Mouse (Mus musculus) liver, embryonic 14.5 days (tissue): ENCODE data around the gene Gm4787. TPM values are rescaled to one million over a fixed set of nuclear protein-coding genes. Genes with fewer than 3 reads are reported as not detected.
A peak's percentile ranks its signal among the peaks of the same experiment; 100 is the strongest.

Experiments used
- ATAC-seq: fragments of 200-750 bp; cut with Nextera tagmentation; 2 replicates; pipeline ENCODE4 v1.8.0; 2017; ENCODE audit warnings: moderate number of reproducible peaks, mild to moderate bottlenecking, moderate library complexity; ENCODE audit not compliant: insufficient read depth
- DNase-seq, 3 experiments: peaks; one replicate each; pipeline ENCODE4 v3.0.0-alpha.2; 2012 to 2013; ENCODE audit warnings: low read depth in 3 of 3, low spot score in 3 of 3
- H3K27ac ChIP-seq: fragments of 300-500 bp; sonication (generic); 2 replicates; pipeline ENCODE4 v1.5.1; 2014; ENCODE audit warnings: moderate library complexity, mild to moderate bottlenecking, control low read depth, inconsistent platforms
- H3K27me3 ChIP-seq: fragments of 300-500 bp; sonication (generic); 2 replicates; pipeline ENCODE4 v1.6.1; 2014; ENCODE audit warnings: mild to moderate bottlenecking, low read length, moderate library complexity; ENCODE audit not compliant: control insufficient read depth, insufficient read depth
- H3K36me3 ChIP-seq: fragments of 300-500 bp; sonication (generic); replicated peaks from 2 replicates; pipeline ENCODE4 v1.6.1; 2014; ENCODE audit warnings: low read depth; ENCODE audit not compliant: control insufficient read depth, insufficient read depth
- H3K4me1 ChIP-seq, 2 experiments: fragments of 200-500 bp in 1 of 2; fragments of 300-500 bp in 1 of 2; sonication (generic) in 1 of 2; replicated peaks; 2 replicates each; pipeline ENCODE4 v1.6.1; 2012 to 2014; ENCODE audit warnings: antibody characterized with exemption in 1 of 2, inconsistent platforms in 1 of 2, low read length in 1 of 2; ENCODE audit not compliant: control insufficient read depth in 2 of 2, insufficient read depth in 2 of 2
- H3K4me2 ChIP-seq: fragments of 300-500 bp; sonication (generic); 2 replicates; pipeline ENCODE4 v1.6.1; 2014; ENCODE audit warnings: low read depth, mild to moderate bottlenecking, control low read depth, moderate library complexity
- H3K4me3 ChIP-seq, 2 experiments: fragments of 200-500 bp in 1 of 2; fragments of 300-500 bp in 1 of 2; sonication (generic) in 1 of 2; 2 replicates each; pipeline ENCODE4 v1.5.1; 2012 to 2014; ENCODE audit warnings: low read depth in 2 of 2, low read length in 2 of 2, mild to moderate bottlenecking in 2 of 2, control low read depth in 1 of 2, inconsistent platforms in 1 of 2, moderate library complexity in 1 of 2; ENCODE audit not compliant: insufficient read depth in 1 of 2
- H3K9ac ChIP-seq: fragments of 300-500 bp; sonication (generic); replicated peaks from 2 replicates; pipeline ENCODE4 v1.6.1; 2014; ENCODE audit warnings: mild to moderate bottlenecking, control low read depth, moderate library complexity
- H3K9me3 ChIP-seq: fragments of 300-500 bp; sonication (generic); 2 replicates; pipeline ENCODE4 v1.6.1; 2016; ENCODE audit warnings: low read length, mixed read lengths; ENCODE audit not compliant: control insufficient read depth
- CTCF ChIP-seq: IDR thresholded peaks from 2 replicates; pipeline ENCODE4 v1.5.1; 2016; ENCODE audit warnings: antibody characterized with exemption, low read depth, control low read depth
- EP300 ChIP-seq: IDR thresholded peaks from 2 replicates; pipeline ENCODE4 v1.6.1; 2016; ENCODE audit warnings: antibody characterized with exemption, low read depth
- WGBS: fragments of 180-500 bp; shearing (Covaris S2); extraction: QIAGEN DNeasy Blood & Tissue Kit; methylation state at CpG from one replicate; pipeline ENCODE4 v1.1.7; 2014; ENCODE audit not compliant: insufficient replicate concordance; 5-methylcytosine and 5-hydroxymethylcytosine counted together
- polyA plus RNA-seq, 2 experiments: library from polyadenylated mRNA; depleted of rRNA in 1 of 2; stranded (reverse) in 1 of 2; unstranded in 1 of 2; fragments of >200 nt; fragmentation: Nextera tagmentation in 1 of 2; extraction: Ambion mirVana in 1 of 2; gene quantifications; 2 replicates each; pipeline versions ENCODE4 v1.2.1 to v1.2.3; 2012 to 2014

Gm4787 gene
- polyA plus RNA-seq, 2 experiments = 0.06 to 0.21 TPM

DNA sequence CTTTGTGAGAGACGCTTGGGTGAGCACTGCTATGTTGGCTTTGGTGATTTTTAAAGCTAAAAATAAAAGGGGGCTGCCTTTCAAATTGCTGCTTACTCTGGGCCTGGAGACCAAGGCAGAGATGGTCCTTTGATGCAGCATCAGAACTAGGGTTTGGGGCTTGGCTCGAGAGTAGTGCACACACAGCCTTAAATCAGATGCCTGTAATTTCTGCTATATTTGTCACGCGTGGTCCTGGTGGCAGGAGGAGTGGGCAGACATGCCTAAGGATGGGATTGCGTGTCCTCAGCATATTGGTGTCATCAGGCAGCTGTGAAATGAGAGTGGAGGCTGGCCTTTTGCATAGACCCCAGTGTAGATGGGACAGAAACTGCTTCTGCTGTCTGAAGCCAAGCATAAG is 45.4 kb downstream of the Gm4787 start:
- TF ChIP-seq EP300 = no peak
- TF ChIP-seq CTCF = no peak
- no peak overlapping the region for H3K9ac ChIP-seq
- no peak for ATAC-seq
- no peak overlapping the region for H3K4me3 ChIP-seq
- no peaks in the 10 kb centered on the region for H3K36me3 ChIP-seq
- no peak for DNase-seq
- H3K27ac ChIP-seq = no peak overlapping the region
- no peak overlapping the region for H3K4me2 ChIP-seq
- 49% methylated on average over 5 of the region's 5 CpGs for WGBS
- H3K9me3 ChIP-seq = no peaks in the 10 kb centered on the region
- H3K4me1 ChIP-seq = no peaks in the 10 kb centered on the region
- peaks cover 28% of the 10 kb centered on the region for H3K27me3 ChIP-seq

DNA sequence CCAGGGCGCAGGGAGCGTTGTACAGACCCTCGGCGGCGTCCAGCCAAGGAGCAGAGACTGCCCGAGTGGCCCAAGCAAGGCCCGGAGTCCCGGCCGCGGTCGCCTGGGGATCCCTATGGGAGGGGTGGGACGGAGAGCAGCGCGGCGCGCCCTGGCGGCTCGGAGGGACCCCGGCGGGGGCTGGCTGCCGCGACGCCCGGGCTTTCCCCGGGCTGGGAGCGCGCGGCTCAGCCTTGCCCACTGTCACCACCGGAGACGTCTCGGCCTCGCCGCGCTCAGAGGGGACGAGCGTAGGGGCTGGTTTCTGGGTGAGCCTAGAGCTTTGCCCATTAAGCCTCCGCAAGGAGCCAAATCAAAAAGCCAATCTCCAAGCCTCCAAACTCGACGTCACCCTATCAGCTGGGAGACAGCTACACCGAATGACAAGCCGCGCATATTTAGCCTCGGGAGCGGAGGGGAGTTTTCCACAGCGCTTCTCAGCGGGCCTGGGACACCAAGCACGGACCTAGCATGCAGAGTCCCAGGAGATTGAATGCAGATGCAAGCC is 46.3 kb downstream of the Gm4787 start, which contains the start of gene Slc8a3:
Gene Slc8a3 (minus strand): TSS at position 306 of the 547 bp plus-strand sequence.
- no peak for ATAC-seq
- DNase-seq = no peak
- H3K4me2 ChIP-seq = peak within 1 kb of the TSS; percentile 62
- peak within 1 kb of the TSS; percentile 41 for H3K4me3 ChIP-seq
- TF ChIP-seq CTCF = no peak
- no peak for TF ChIP-seq EP300
- no peaks in the 10 kb centered on the region for H3K4me1 ChIP-seq
- no peaks in the 10 kb centered on the region for H3K36me3 ChIP-seq
- under 1% methylated on average over 47 of the region's 47 CpGs for WGBS
- H3K9me3 ChIP-seq = no peaks in the 10 kb centered on the region
- H3K9ac ChIP-seq = no peak within 1 kb of the TSS
- H3K27ac ChIP-seq = no peak within 1 kb of the TSS
- peaks cover 28% of the 10 kb centered on the region for H3K27me3 ChIP-seq

DNA sequence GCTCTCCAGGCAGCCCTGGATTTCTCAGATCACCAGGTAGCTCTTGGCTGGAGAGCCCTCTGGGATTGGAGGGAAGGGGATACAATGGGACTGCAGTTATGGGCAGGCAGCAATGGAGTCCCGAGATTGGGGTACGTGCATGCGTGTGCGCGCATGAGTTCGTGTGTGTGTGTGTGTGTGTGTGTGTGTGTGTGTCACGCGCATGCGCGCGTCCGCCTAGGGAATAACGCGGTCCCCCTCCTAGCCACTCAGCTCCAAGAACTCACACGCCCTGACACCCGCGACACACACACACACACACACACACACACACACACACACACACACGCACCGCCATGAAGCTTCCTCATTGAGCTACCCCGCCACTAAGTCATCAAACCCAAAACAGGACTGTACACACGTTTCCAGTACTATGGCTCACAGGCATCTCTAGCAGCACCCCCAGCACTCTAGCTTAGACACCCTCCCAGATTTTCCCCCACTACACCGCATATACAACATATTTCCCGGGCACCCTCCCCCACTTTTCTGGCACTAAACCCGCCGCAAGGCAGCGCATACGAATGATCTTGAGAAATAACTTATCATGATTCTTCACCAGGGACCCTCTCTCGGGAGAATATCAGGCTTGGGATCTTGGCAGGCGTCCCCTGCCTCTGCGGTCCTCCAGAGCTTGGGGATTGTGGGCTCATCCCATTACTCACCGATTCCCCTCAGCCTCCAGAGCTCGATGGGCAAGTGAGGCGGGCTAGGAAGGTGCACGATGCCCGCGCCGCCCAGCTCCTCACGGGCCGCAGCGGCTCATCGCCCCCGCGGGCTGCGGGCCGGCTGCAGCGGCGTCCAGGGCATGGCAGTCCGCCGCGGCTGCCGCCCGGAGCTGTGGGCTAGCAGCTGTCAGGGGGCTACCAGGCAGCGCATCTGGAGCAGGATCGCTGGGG is 47.1 kb downstream of the Gm4787 start:
- Histone ChIP-seq H3K4me1 (no peaks in the 10 kb centered on the region), H3K4me2 (peak overlapping the region; percentile 62), H3K27me3 (peaks cover 28% of the 10 kb centered on the region), H3K4me3 (peak overlapping the region; percentile 41), H3K36me3 (no peaks in the 10 kb centered on the region), H3K27ac (no peak overlapping the region), H3K9ac (no peak overlapping the region), H3K9me3 (no peaks in the 10 kb centered on the region)
- TF ChIP-seq CTCF (no peak), EP300 (no peak)
- ATAC-seq = no peak
- WGBS = 3% methylated on average over 54 of the region's 54 CpGs
- no peak for DNase-seq

DNA sequence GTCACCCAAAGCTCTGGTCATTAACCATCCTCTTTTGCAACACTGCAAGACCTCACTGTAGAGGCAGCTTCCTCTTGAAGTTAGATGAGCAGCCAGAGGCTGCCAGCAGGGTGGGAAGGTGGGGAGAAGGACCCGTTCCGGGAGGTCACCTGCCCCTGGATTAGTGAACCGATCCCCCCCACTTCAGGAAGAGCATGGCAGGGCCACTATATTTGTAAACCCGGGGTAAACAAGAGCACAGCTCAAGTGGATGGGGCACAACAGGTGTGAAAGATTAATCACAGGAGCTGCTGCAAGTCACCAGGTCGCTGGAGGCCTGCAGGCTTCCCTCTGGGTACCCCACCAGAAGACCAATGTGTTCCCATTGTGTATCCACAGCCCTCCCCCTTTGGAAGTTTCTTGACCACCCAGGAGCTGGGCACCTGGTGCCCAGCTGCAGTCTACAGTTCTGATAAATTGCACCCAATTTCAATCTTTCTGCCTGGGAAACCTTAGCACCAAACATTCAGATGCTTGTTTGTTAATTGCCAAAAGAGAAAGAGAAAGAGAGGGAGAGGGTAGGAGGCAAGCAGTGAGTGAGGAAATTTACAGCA is 48.1 kb downstream of the Gm4787 start:
- WGBS = 28% methylated on average over 5 of the region's 5 CpGs
- Histone ChIP-seq H3K27ac (no peak overlapping the region), H3K9ac (no peak overlapping the region), H3K27me3 (peaks cover 28% of the 10 kb centered on the region), H3K36me3 (no peaks in the 10 kb centered on the region), H3K9me3 (no peaks in the 10 kb centered on the region), H3K4me3 (no peak overlapping the region), H3K4me1 (no peaks in the 10 kb centered on the region), H3K4me2 (no peak overlapping the region)
- TF ChIP-seq CTCF = no peak
- TF ChIP-seq EP300 = no peak
- no peak for DNase-seq
- no peak for ATAC-seq

Other genes starting within 250 kb of the Gm4787 start
- 0.02 and 0.11 TPM in 2 replicates for gene Slc8a3, start 46.3 kb downstream of the Gm4787 start, polyA plus RNA-seq (2012; rRNA removed)
- not detected in 2 replicates for gene Slc8a3, start 46.3 kb downstream of the Gm4787 start, polyA plus RNA-seq (2014; fragmentation: Nextera tagmentation; extraction: Ambion mirVana)
- gene Adam4, start 42.5 kb upstream of the Gm4787 start, polyA plus RNA-seq (2012; rRNA removed) = 0.14 and 0.31 TPM in 2 replicates
- 0.05 and 0.08 TPM in 2 replicates for gene Adam4, start 42.5 kb upstream of the Gm4787 start, polyA plus RNA-seq (2014; fragmentation: Nextera tagmentation; extraction: Ambion mirVana)
- gene Cox16, start 105.7 kb upstream of the Gm4787 start, polyA plus RNA-seq (2012; rRNA removed) = 21.1 and 36.3 TPM in 2 replicates
- 77.3 and 84.2 TPM in 2 replicates for gene Cox16, start 105.7 kb upstream of the Gm4787 start, polyA plus RNA-seq (2014; fragmentation: Nextera tagmentation; extraction: Ambion mirVana)
- 3.9 and 4.8 TPM in 2 replicates for gene Gm20498, start 153.4 kb upstream of the Gm4787 start, polyA plus RNA-seq (2012; rRNA removed)
- gene Gm20498, start 153.4 kb upstream of the Gm4787 start, polyA plus RNA-seq (2014; fragmentation: Nextera tagmentation; extraction: Ambion mirVana) = 13.0 and 14.4 TPM in 2 replicates
- gene Synj2bp, start 153.4 kb upstream of the Gm4787 start, polyA plus RNA-seq (2012; rRNA removed) = 4.0 and 8.2 TPM in 2 replicates
- 12.1 and 15.2 TPM in 2 replicates for gene Synj2bp, start 153.4 kb upstream of the Gm4787 start, polyA plus RNA-seq (2014; fragmentation: Nextera tagmentation; extraction: Ambion mirVana)
- 0.02 TPM in 1 of 2 replicates, not detected in the other for gene Adam21, start 189.0 kb upstream of the Gm4787 start, polyA plus RNA-seq (2012; rRNA removed)
- gene Adam21, start 189.0 kb upstream of the Gm4787 start, polyA plus RNA-seq (2014; fragmentation: Nextera tagmentation; extraction: Ambion mirVana) = not detected in 2 replicates
- 14.1 and 27.2 TPM in 2 replicates for gene Med6, start 215.5 kb upstream of the Gm4787 start, polyA plus RNA-seq (2012; rRNA removed)
- 35.8 and 38.7 TPM in 2 replicates for gene Med6, start 215.5 kb upstream of the Gm4787 start, polyA plus RNA-seq (2014; fragmentation: Nextera tagmentation; extraction: Ambion mirVana)